Mouse (Mus musculus): ENCODE measurements around the gene Syngr3. TPM values are rescaled to one million over a fixed set of nuclear protein-coding genes. Genes with fewer than 3 reads are reported as not detected.

Syngr3 gene
- polyA plus RNA-seq, 2 experiments: 0.06 to 0.08 TPM

- H3K4me2 ChIP-seq (ENCODE audit: low read depth): no peak overlapping the region
- H3K27me3 ChIP-seq (ENCODE audit: control insufficient read depth, insufficient read depth, low read length): no peaks in the 10 kb centered on the region
- H3K36me3 ChIP-seq (replicated peaks; ENCODE audit: control insufficient read depth, insufficient read depth, low read depth): peaks cover 14% of the 10 kb centered on the region
- DNase-seq (ENCODE audit: low read depth in 3 of 3, low spot score in 3 of 3): no peak
- peaks cover 6 to 8% of the 10 kb centered on the region in 2 experiments for H3K4me1 ChIP-seq (replicated peaks; ENCODE audit: control insufficient read depth in 2 of 2, insufficient read depth in 2 of 2, low read length in 1 of 2)
- TF ChIP-seq CTCF (IDR thresholded peaks at IDR 0.05; ENCODE audit: low read depth): no peak
- TF ChIP-seq EP300 (IDR thresholded peaks at IDR 0.05; ENCODE audit: low read depth): no peak
- H3K27ac ChIP-seq: no peak overlapping the region
- WGBS (ENCODE audit: insufficient replicate concordance): 69% methylated on average over 2 of the region's 2 CpGs
- H3K9ac ChIP-seq (replicated peaks): no peak overlapping the region
- no peaks in the 10 kb centered on the region for H3K9me3 ChIP-seq (ENCODE audit: control insufficient read depth, low read length)
- no peak for ATAC-seq (ENCODE audit: insufficient read depth)
- no peak overlapping the region for H3K4me3 ChIP-seq (ENCODE audit: insufficient read depth in 1 of 2, low read depth in 2 of 2, low read length in 2 of 2)
Measured at GRCm38 (mm10) chr17:24699473-24699872, 9.7 kb upstream of the Syngr3 start.

GRCm38 (mm10) chr17:24698715-24699114 lies 9.0 kb upstream of the Syngr3 start:
- H3K4me2 ChIP-seq (ENCODE audit: low read depth): no peak overlapping the region
- H3K4me1 ChIP-seq (replicated peaks; ENCODE audit: control insufficient read depth in 2 of 2, insufficient read depth in 2 of 2, low read length in 1 of 2): peaks cover 6 to 8% of the 10 kb centered on the region in 2 experiments
- no peak overlapping the region for H3K27ac ChIP-seq
- no peak for DNase-seq (ENCODE audit: low read depth in 3 of 3, low spot score in 3 of 3)
- WGBS (ENCODE audit: insufficient replicate concordance): 64% methylated on average over 9 of the region's 9 CpGs
- TF ChIP-seq EP300 (IDR thresholded peaks at IDR 0.05; ENCODE audit: low read depth) (no peak), CTCF (IDR thresholded peaks at IDR 0.05; ENCODE audit: low read depth) (no peak)
- no peaks in the 10 kb centered on the region for H3K9me3 ChIP-seq (ENCODE audit: control insufficient read depth, low read length)
- H3K4me3 ChIP-seq (ENCODE audit: insufficient read depth in 1 of 2, low read depth in 2 of 2, low read length in 2 of 2): no peak overlapping the region
- no peak for ATAC-seq (ENCODE audit: insufficient read depth)
- no peaks in the 10 kb centered on the region for H3K27me3 ChIP-seq (ENCODE audit: control insufficient read depth, insufficient read depth, low read length)
- H3K36me3 ChIP-seq (replicated peaks; ENCODE audit: control insufficient read depth, insufficient read depth, low read depth): peaks cover 11% of the 10 kb centered on the region
- no peak overlapping the region for H3K9ac ChIP-seq (replicated peaks)

GRCm38 (mm10) chr17:24697985-24698384 lies 8.2 kb upstream of the Syngr3 start:
- H3K27me3 ChIP-seq (ENCODE audit: control insufficient read depth, insufficient read depth, low read length): no peaks in the 10 kb centered on the region
- no peak for DNase-seq (ENCODE audit: low read depth in 3 of 3, low spot score in 3 of 3)
- no peak overlapping the region for H3K4me2 ChIP-seq (ENCODE audit: low read depth)

GRCm38 (mm10) chr17:24696011-24696697 lies 6.4 kb upstream of the Syngr3 start, which contains the start of the genes Gfer and Noxo1:
TSS of gene Gfer (minus strand) at chr17:24696156.
TSS of gene Noxo1 (plus strand) at chr17:24696234.
- WGBS (ENCODE audit: insufficient replicate concordance): under 1% methylated on average over 76 of the region's 76 CpGs
- DNase-seq (ENCODE audit: low read depth in 3 of 3, low spot score in 3 of 3) (peak; percentile 71 to 76 (median 75)), ATAC-seq (ENCODE audit: insufficient read depth) (peak; percentile 94)
- Histone ChIP-seq H3K4me1 (replicated peaks; ENCODE audit: control insufficient read depth in 2 of 2, insufficient read depth in 2 of 2, low read length in 1 of 2) (peaks cover 6 to 8% of the 10 kb centered on the region in 2 experiments), H3K4me3 (ENCODE audit: insufficient read depth in 1 of 2, low read depth in 2 of 2, low read length in 2 of 2) (peak within 1 kb of the TSS; percentile 83 to 96), H3K27ac (peak within 1 kb of the TSS; percentile 67), H3K36me3 (replicated peaks; ENCODE audit: control insufficient read depth, insufficient read depth, low read depth) (peaks cover 3% of the 10 kb centered on the region), H3K9me3 (ENCODE audit: control insufficient read depth, low read length) (no peaks in the 10 kb centered on the region), H3K4me2 (ENCODE audit: low read depth) (peak within 1 kb of the TSS; percentile 80), H3K27me3 (ENCODE audit: control insufficient read depth, insufficient read depth, low read length) (peaks cover under 1% of the 10 kb centered on the region), H3K9ac (replicated peaks) (peak within 1 kb of the TSS; percentile 80)
- TF ChIP-seq CTCF (IDR thresholded peaks at IDR 0.05; ENCODE audit: low read depth) (peak; percentile 14; the same call in 1 of the 2 replicates), EP300 (IDR thresholded peaks at IDR 0.05; ENCODE audit: low read depth) (no peak)

More at GRCm38 (mm10) chr17:24697985-24698384, 8.2 kb upstream of the Syngr3 start:
- Histone ChIP-seq H3K36me3 (replicated peaks; ENCODE audit: control insufficient read depth, insufficient read depth, low read depth) (peaks cover 13% of the 10 kb centered on the region), H3K4me1 (replicated peaks; ENCODE audit: control insufficient read depth in 2 of 2, insufficient read depth in 2 of 2, low read length in 1 of 2) (peaks cover 6 to 8% of the 10 kb centered on the region in 2 experiments), H3K9me3 (ENCODE audit: control insufficient read depth, low read length) (no peaks in the 10 kb centered on the region), H3K4me3 (ENCODE audit: insufficient read depth in 1 of 2, low read depth in 2 of 2, low read length in 2 of 2) (no peak overlapping the region), H3K9ac (replicated peaks) (no peak overlapping the region), H3K27ac (no peak overlapping the region)
- ATAC-seq (ENCODE audit: insufficient read depth): no peak
- TF ChIP-seq EP300 (IDR thresholded peaks at IDR 0.05; ENCODE audit: low read depth): no peak
- no peak for TF ChIP-seq CTCF (IDR thresholded peaks at IDR 0.05; ENCODE audit: low read depth)
- 24% methylated on average over 5 of the region's 5 CpGs for WGBS (ENCODE audit: insufficient replicate concordance)

GRCm38 (mm10) chr17:24695326-24696010 lies 5.7 kb upstream of the Syngr3 start:
- H3K27me3 ChIP-seq (ENCODE audit: control insufficient read depth, insufficient read depth, low read length): peaks cover 8% of the 10 kb centered on the region
- 6% methylated on average over 51 of the region's 51 CpGs for WGBS (ENCODE audit: insufficient replicate concordance)
- H3K4me2 ChIP-seq (ENCODE audit: low read depth): peak overlapping the region; percentile 80
- ATAC-seq (ENCODE audit: insufficient read depth) (peak; percentile 19), DNase-seq (ENCODE audit: low read depth in 3 of 3, low spot score in 3 of 3) (no peak)
- TF ChIP-seq EP300 (IDR thresholded peaks at IDR 0.05; ENCODE audit: low read depth): no peak
- TF ChIP-seq CTCF (IDR thresholded peaks at IDR 0.05; ENCODE audit: low read depth): no peak
- peaks cover 6 to 8% of the 10 kb centered on the region in 2 experiments for H3K4me1 ChIP-seq (replicated peaks; ENCODE audit: control insufficient read depth in 2 of 2, insufficient read depth in 2 of 2, low read length in 1 of 2)
- peaks cover 3% of the 10 kb centered on the region for H3K36me3 ChIP-seq (replicated peaks; ENCODE audit: control insufficient read depth, insufficient read depth, low read depth)
- peak overlapping the region; percentile 83 to 96 for H3K4me3 ChIP-seq (ENCODE audit: insufficient read depth in 1 of 2, low read depth in 2 of 2, low read length in 2 of 2)
- H3K9me3 ChIP-seq (ENCODE audit: control insufficient read depth, low read length): no peaks in the 10 kb centered on the region
- H3K27ac ChIP-seq: peak overlapping the region; percentile 67
- peak overlapping the region; percentile 80 for H3K9ac ChIP-seq (replicated peaks)
